Mouse (Mus musculus) CD8-positive naive resting alpha-beta T cell, adult 2 months (primary cell): ENCODE results near the gene Aar2.

Experiments
- DNase-seq, 2 experiments: peaks; one replicate each; pipeline ENCODE4 v3.0.0; 2022; ENCODE audit warnings: low read depth in 2 of 2, low spot score in 2 of 2

The Aar2 gene

DNA sequence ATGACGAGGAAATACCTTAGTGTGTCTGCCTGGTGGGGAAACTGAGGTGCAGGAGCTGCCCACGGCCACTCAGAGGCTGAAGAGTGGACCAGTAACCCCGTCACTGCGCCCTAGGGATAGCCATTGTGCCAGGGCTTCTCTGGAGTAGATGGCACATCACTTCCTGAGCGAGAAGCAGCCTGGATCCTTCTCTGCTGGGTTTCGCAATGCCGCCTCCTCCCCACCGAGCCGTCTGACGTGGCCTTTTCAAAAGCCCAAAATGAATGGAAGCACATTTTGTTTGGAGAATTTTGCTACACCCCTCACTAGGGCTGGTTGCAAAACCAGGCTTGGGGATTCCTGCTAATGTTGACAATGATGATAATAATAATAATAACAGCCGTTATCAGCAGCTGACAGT lies 70.2 kb downstream of the Aar2 start:
- no peak for DNase-seq
